Comparison of ENCODE assay signal across 11 mouse cellular contexts in the genomic region with DNA sequence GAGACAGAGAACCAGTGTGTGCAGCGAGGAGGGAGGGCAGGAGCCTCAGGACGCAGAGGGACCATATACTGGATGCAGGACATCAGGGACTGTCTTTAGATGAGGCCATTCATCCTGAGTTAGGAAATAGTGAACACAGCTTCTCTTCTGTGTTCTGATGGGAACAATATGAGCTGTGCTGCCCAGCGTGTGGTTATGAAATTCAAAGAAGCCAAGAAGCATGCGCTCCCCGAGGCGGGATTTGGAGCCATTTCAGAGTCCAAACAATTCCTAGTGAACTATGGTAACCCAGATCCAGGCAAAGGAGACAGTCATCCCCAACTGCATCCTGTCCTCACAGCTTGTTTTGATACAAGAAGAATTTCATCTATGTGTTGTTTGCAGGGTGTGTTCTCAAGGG. TPM values are rescaled to one million over a fixed set of nuclear protein-coding genes. Genes with fewer than 3 reads are reported as not detected.
DNase-seq lines count a peak whose midpoint lies in the region; TF ChIP-seq lines count a peak whose summit lies in the region.
"Not testable (repeated sequence)": the region's sequence is repeated elsewhere in the genome, so short reads cannot be mapped to it uniquely, and the experiment has no call there.
"Had no signal": no experiment of that assay in that cellular context is flagged by ENCODE, and none has a peak within 500 bp of the region (broad histone marks: within the 10 kb centered on the region; RNA-seq: fewer than 3 reads in every experiment).

No protein-coding gene starts in this region.

- intact Hi-C loops in gastrocnemius, adult 2 months (cut with DNase I); heart, postnatal 10 days (cut with DNase I): not testable (repeated sequence)

- not testable (repeated sequence) for H3K36me3 ChIP-seq in kidney, adult 2 months (ENCODE audit: control insufficient read depth, insufficient read depth, low read length)

- not testable (repeated sequence) for TF ChIP-seq POLR2A in kidney, adult 2 months (IDR thresholded peaks at IDR 0.05; ENCODE audit: low read depth, low read length)

- H3K27ac ChIP-seq in gastrocnemius, adult 2 months, result peak overlapping the region; percentile 72
- H3K27ac ChIP-seq in kidney, adult 2 months (ENCODE audit: insufficient read depth, low read depth, low read length), result not testable (repeated sequence)

- TF ChIP-seq CTCF in gastrocnemius, adult 2 months (IDR thresholded peaks at IDR 0.05); kidney, adult 2 months (conservative IDR thresholded peaks at IDR 0.05; ENCODE audit: insufficient read depth, insufficient read length, low read depth, low read length): not testable (repeated sequence)

- 72% methylated on average over 6 of the region's 6 CpGs for WGBS in kidney, adult 2 months

- peak; percentile 75 for DNase-seq in Muller cell, postnatal 12 days (ENCODE audit: inconsistent ontology term)
- peak; percentile 74 for DNase-seq in gastrocnemius, adult 2 months
- peak; percentile 97 for DNase-seq in heart, adult 11 months
- peak; percentile 33 to 46 for DNase-seq in heart, postnatal 10 days
- DNase-seq in kidney, adult 2 months, result peak; percentile 53
- peak; percentile 56 to 70 for DNase-seq in lung, adult 18-20 months
- peak; percentile 68 for DNase-seq in lung, postnatal 14 days
- peak; percentile 30 for DNase-seq in skeletal muscle tissue, adult 2 months (ENCODE audit: low read depth, low spot score)

- H3K4me1 ChIP-seq in kidney, adult 2 months (ENCODE audit: control insufficient read depth, insufficient read depth, low read length), result not testable (repeated sequence)

- H3K4me3 ChIP-seq in gastrocnemius, adult 2 months; kidney, adult 2 months (ENCODE audit: insufficient read depth, low read depth, low read length): not testable (repeated sequence)

- not testable (repeated sequence) for H3K27me3 ChIP-seq in kidney, adult 2 months (replicated peaks; ENCODE audit: control insufficient read depth, insufficient read depth, low read length)

RNA-seq across cellular contexts. Expression of gene Apod, which starts 16.4 kb away (rescaled TPM):
- 10 to 100 TPM; 34.3 to 42.6 TPM for total RNA-seq in gastrocnemius, adult 2 months (2021)
- 1 to 10 TPM in 1 of 2 experiments, under 1 TPM in 1; 0.91 to 1.1 TPM for total RNA-seq in heart, postnatal 10 days (2021)
- polyA plus RNA-seq in kidney, adult 2 months (2012; rRNA removed), result 1.4 and 2.5 TPM in 2 replicates
- polyA plus RNA-seq: heart, embryonic 10.5 days; lung, embryonic 14.5 days; Patski had no signal

RNA-seq across cellular contexts. Expression of gene Ppp1r2, which starts 55.9 kb away (rescaled TPM):
- total RNA-seq in gastrocnemius, adult 2 months (2021), result 10 to 100 TPM; 78.9 to 89.0 TPM
- total RNA-seq in heart, postnatal 10 days (2021), result 100 to 1,000 TPM; 113 to 125 TPM
- polyA plus RNA-seq in kidney, adult 2 months (2012; rRNA removed), result 30.4 and 33.5 TPM in 2 replicates

Comparison
In these comparisons a context has a peak if more than half of its experiments do, and no peak if none do; other contexts are left out.
1. DNase-seq: peak in every context shown above with its lines; median percentile 97 in heart, adult 11 months; 75 in Muller cell, postnatal 12 days; 74 in gastrocnemius, adult 2 months; 68 in lung, postnatal 14 days; 63 in lung, adult 18-20 months; 53 in kidney, adult 2 months; 40 in heart, postnatal 10 days; 30 in skeletal muscle tissue, adult 2 months.
2. RNA of gene Apod, which starts 16.4 kb away (total RNA-seq): 34.3 to 42.6 TPM in gastrocnemius, adult 2 months; 0.91 to 1.1 TPM in heart, postnatal 10 days; every median in the first group is over 10 times any median in the second.